Mouse (Mus musculus): ENCODE data around the gene Gm21985.
"Not testable (repeated sequence)": the region's sequence is repeated elsewhere in the genome, so short reads cannot be mapped to it uniquely, and the experiment has no call there.

The Gm21985 gene

GRCm38 (mm10) chr2:112262779-112263295 is 3.3 kb upstream of the Gm21985 start:
- in situ Hi-C loops (cut with MboI; ENCODE audit: low sequenced_read_pairs): loop anchor here (10.0 kb wide), 1 partner anchor 212 kb away; no protein-coding TSS in a partner anchor

- in situ Hi-C loops (cut with MboI; ENCODE audit: low sequenced_read_pairs): loop anchor here (10.0 kb wide), 1 partner anchor 210 kb away; no protein-coding TSS in a partner anchor
Observed at GRCm38 (mm10) chr2:112264364-112264763, 1.8 kb upstream of the Gm21985 start.

- in situ Hi-C loops (cut with MboI; ENCODE audit: low sequenced_read_pairs): loop anchor here (10.0 kb wide), 1 partner anchor 209 kb away; no protein-coding TSS in a partner anchor
Observed at GRCm38 (mm10) chr2:112265448-112266241, 469 bp upstream of the Gm21985 start, which contains the start of gene Slc12a6. TSS of gene Slc12a6 (plus strand) at chr2:112265825.

- in situ Hi-C loops (cut with MboI; ENCODE audit: low sequenced_read_pairs): loop anchor here (10.0 kb wide), 1 partner anchor 208 kb away; no protein-coding TSS in a partner anchor
Observed at GRCm38 (mm10) chr2:112266780-112267179, 666 bp downstream of the Gm21985 start.

- in situ Hi-C loops (cut with MboI; ENCODE audit: low sequenced_read_pairs): loop anchor here (10.0 kb wide), 1 partner anchor 207 kb away; no protein-coding TSS in a partner anchor
Observed at GRCm38 (mm10) chr2:112267547-112268269, 1.6 kb downstream of the Gm21985 start.

GRCm38 (mm10) chr2:112270011-112270410 is 3.9 kb downstream of the Gm21985 start:
- in situ Hi-C loops (cut with MboI; ENCODE audit: low sequenced_read_pairs): no loop called here

- in situ Hi-C loops (cut with MboI; ENCODE audit: low sequenced_read_pairs): no loop called here
Observed at GRCm38 (mm10) chr2:112272909-112273308, 6.8 kb downstream of the Gm21985 start.

- in situ Hi-C loops (cut with MboI; ENCODE audit: low sequenced_read_pairs): no loop called here
Observed at GRCm38 (mm10) chr2:112273474-112273873, 7.4 kb downstream of the Gm21985 start.

GRCm38 (mm10) chr2:112276870-112277269 is 10.8 kb downstream of the Gm21985 start:
- in situ Hi-C loops (cut with MboI; ENCODE audit: low sequenced_read_pairs): no loop called here

GRCm38 (mm10) chr2:112282846-112283245 is 16.7 kb downstream of the Gm21985 start:
- in situ Hi-C loops (cut with MboI; ENCODE audit: low sequenced_read_pairs): no loop called here

GRCm38 (mm10) chr2:112284363-112285030 is 18.4 kb downstream of the Gm21985 start:
- in situ Hi-C loops (cut with MboI; ENCODE audit: low sequenced_read_pairs): no loop called here

- in situ Hi-C loops (cut with MboI; ENCODE audit: low sequenced_read_pairs): no loop called here
Observed at GRCm38 (mm10) chr2:112285031-112285390, 18.9 kb downstream of the Gm21985 start.

- in situ Hi-C loops (cut with MboI; ENCODE audit: low sequenced_read_pairs): not testable (repeated sequence)
Observed at GRCm38 (mm10) chr2:112286062-112286461, 19.9 kb downstream of the Gm21985 start.

GRCm38 (mm10) chr2:112287059-112287458 is 20.9 kb downstream of the Gm21985 start:
- in situ Hi-C loops (cut with MboI; ENCODE audit: low sequenced_read_pairs): no loop called here

GRCm38 (mm10) chr2:112289507-112289906 is 23.4 kb downstream of the Gm21985 start:
- in situ Hi-C loops (cut with MboI; ENCODE audit: low sequenced_read_pairs): no loop called here

- in situ Hi-C loops (cut with MboI; ENCODE audit: low sequenced_read_pairs): no loop called here
Observed at GRCm38 (mm10) chr2:112292823-112293222, 26.7 kb downstream of the Gm21985 start.

- in situ Hi-C loops (cut with MboI; ENCODE audit: low sequenced_read_pairs): no loop called here
Observed at GRCm38 (mm10) chr2:112296211-112296610, 30.1 kb downstream of the Gm21985 start.

GRCm38 (mm10) chr2:112298221-112298620 is 32.1 kb downstream of the Gm21985 start:
- in situ Hi-C loops (cut with MboI; ENCODE audit: low sequenced_read_pairs): no loop called here

- in situ Hi-C loops (cut with MboI; ENCODE audit: low sequenced_read_pairs): no loop called here
Observed at GRCm38 (mm10) chr2:112308671-112309070, 42.6 kb downstream of the Gm21985 start.

- in situ Hi-C loops (cut with MboI; ENCODE audit: low sequenced_read_pairs): no loop called here
Observed at GRCm38 (mm10) chr2:112309161-112309600, 43.1 kb downstream of the Gm21985 start.

GRCm38 (mm10) chr2:112315638-112316037 is 49.5 kb downstream of the Gm21985 start:
- in situ Hi-C loops (cut with MboI; ENCODE audit: low sequenced_read_pairs): no loop called here

Measured in CH12F3 (cell line).